Mouse (Mus musculus) limb, embryonic 12.5 days (tissue): Measurements from ENCODE around the gene Trappc1. TPM values are rescaled to one million over a fixed set of nuclear protein-coding genes. Genes with fewer than 3 reads are reported as not detected.

Source experiments
- ATAC-seq: fragments of 200-750 bp; cut with Nextera tagmentation; 2 replicates; pipeline ENCODE4 v1.8.0; 2017; ENCODE audit warnings: low read depth, moderate TSS enrichment; ENCODE audit not compliant: insufficient number of reproducible peaks, insufficient read depth, low FRiP score, low TSS enrichment
- H3K27ac ChIP-seq: fragments of 300-500 bp; sonication (generic); 2 replicates; pipeline ENCODE4 v1.5.1; 2016; ENCODE audit warnings: mild to moderate bottlenecking, moderate library complexity
- H3K27me3 ChIP-seq: fragments of 300-500 bp; sonication (generic); 2 replicates; pipeline ENCODE4 v1.6.1; 2016; ENCODE audit warnings: mild to moderate bottlenecking, moderate library complexity
- H3K36me3 ChIP-seq: fragments of 300-500 bp; sonication (generic); 2 replicates; pipeline ENCODE4 v1.6.1; 2016; ENCODE audit warnings: mild to moderate bottlenecking, moderate library complexity
- H3K4me1 ChIP-seq: fragments of 300-500 bp; sonication (generic); replicated peaks from 2 replicates; pipeline ENCODE4 v1.6.1; 2016
- H3K4me2 ChIP-seq: fragments of 300-500 bp; sonication (generic); 2 replicates; pipeline ENCODE4 v1.6.1; 2016; ENCODE audit warnings: mild to moderate bottlenecking, moderate library complexity
- H3K4me3 ChIP-seq: fragments of 300-500 bp; sonication (generic); replicated peaks from 2 replicates; pipeline ENCODE4 v1.5.1; 2016; ENCODE audit warnings: mild to moderate bottlenecking
- H3K9ac ChIP-seq: fragments of 300-500 bp; sonication (generic); replicated peaks from 2 replicates; pipeline ENCODE4 v1.6.1; 2016; ENCODE audit warnings: mild to moderate bottlenecking, moderate library complexity
- H3K9me3 ChIP-seq: fragments of 300-500 bp; sonication (generic); 2 replicates; pipeline ENCODE4 v1.6.1; 2016; ENCODE audit warnings: mild to moderate bottlenecking, moderate library complexity
- WGBS: fragments of 180-500 bp; shearing (Covaris S2); methylation state at CpG from one replicate; pipeline ENCODE4 v1.1.7; 2016; 5-methylcytosine and 5-hydroxymethylcytosine counted together
- polyA plus RNA-seq: library from polyadenylated mRNA; unstranded; fragments of >200 nt; fragmentation: Nextera tagmentation; extraction: Ambion mirVana; gene quantifications from 2 replicates; pipeline ENCODE4 v1.2.1, GENCODE M21; 2016

Gene Trappc1
- polyA plus RNA-seq, 1 experiment from 2014 or later: 136 TPM

DNA sequence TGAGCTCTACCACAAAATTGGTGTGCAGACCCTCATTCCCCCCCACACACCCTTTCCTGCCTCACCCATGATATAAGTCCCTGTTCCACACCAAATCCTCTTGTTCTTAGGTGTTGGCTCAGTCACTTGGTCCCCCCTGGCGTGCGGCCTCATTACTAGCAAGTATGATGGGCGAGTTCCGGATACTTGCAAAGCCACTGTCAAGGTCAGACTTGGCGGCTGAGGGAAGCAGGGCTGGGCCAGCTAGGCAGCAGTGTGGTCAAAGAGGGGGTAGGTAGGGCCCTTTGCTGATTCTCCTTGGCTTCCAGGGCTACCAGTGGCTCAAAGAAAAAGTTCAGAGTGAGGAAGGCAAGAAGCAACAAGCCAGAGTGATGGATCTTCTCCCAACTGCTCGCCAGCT, 7.4 kb downstream of the Trappc1 start:
- Histone ChIP-seq H3K4me2 (peak overlapping the region; percentile 63; the same call in 1 of the 2 replicates), H3K36me3 (no peaks in the 10 kb centered on the region), H3K9ac (peak overlapping the region; percentile 13; the same call in 1 of the 2 replicates), H3K27me3 (peaks cover 32% of the 10 kb centered on the region), H3K4me3 (peak overlapping the region; percentile 43), H3K4me1 (peaks cover 33% of the 10 kb centered on the region), H3K27ac (no peak overlapping the region), H3K9me3 (no peaks in the 10 kb centered on the region)
- no peak for ATAC-seq
- WGBS: 88% methylated on average over 6 of the region's 6 CpGs

DNA sequence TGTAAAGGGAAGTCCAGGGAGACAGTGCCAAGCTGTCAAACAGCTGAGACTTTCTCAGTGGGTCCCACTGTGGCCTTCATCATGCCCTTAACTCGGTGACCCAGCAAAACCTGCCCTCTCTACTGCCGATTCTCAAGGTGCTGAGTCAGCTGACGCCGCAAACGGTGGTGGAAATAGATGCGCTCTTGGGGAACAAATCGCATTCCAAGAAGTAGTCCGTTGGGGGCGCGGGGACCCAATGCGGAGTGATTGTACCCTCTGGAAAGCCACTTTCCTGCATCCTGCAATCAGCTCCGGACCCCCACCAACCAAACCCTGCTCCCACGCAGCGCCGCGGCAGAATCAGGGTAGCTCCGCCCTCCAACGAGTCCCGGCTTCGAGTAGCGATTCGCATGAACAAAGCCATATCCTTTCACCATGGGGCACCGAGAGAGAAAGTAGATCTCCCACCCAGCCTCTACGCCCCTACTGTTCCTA, 8.2 kb downstream of the Trappc1 start:
- Histone ChIP-seq H3K27ac (peak overlapping the region; percentile 85), H3K9me3 (no peaks in the 10 kb centered on the region), H3K4me3 (peak overlapping the region; percentile 43), H3K4me2 (peak overlapping the region; percentile 63), H3K27me3 (peaks cover 24% of the 10 kb centered on the region), H3K4me1 (peaks cover 25% of the 10 kb centered on the region), H3K36me3 (no peaks in the 10 kb centered on the region), H3K9ac (peak overlapping the region; percentile 49)
- 1% methylated on average over 24 of the region's 24 CpGs for WGBS
- ATAC-seq: peak; percentile 63

GRCm38 (mm10) chr11:69332713-69333253, 9.0 kb downstream of the Trappc1 start:
- 0 out of 2 replicates have a peak overlapping the region, but pooled peaks have one; percentile 49 for H3K9ac ChIP-seq
- no peak overlapping the region for H3K4me3 ChIP-seq
- no peak for ATAC-seq
- H3K9me3 ChIP-seq: 0 out of 2 replicates have a peak, but pooled peaks cover 3% of the 10 kb centered on the region
- WGBS: 10% methylated on average over 8 of the region's 8 CpGs
- H3K36me3 ChIP-seq: no peaks in the 10 kb centered on the region
- peak overlapping the region; percentile 63; the same call in 1 of the 2 replicates for H3K4me2 ChIP-seq
- H3K27me3 ChIP-seq: peaks cover 16% of the 10 kb centered on the region
- peaks cover 21% of the 10 kb centered on the region for H3K4me1 ChIP-seq
- H3K27ac ChIP-seq: peak overlapping the region; percentile 85

DNA sequence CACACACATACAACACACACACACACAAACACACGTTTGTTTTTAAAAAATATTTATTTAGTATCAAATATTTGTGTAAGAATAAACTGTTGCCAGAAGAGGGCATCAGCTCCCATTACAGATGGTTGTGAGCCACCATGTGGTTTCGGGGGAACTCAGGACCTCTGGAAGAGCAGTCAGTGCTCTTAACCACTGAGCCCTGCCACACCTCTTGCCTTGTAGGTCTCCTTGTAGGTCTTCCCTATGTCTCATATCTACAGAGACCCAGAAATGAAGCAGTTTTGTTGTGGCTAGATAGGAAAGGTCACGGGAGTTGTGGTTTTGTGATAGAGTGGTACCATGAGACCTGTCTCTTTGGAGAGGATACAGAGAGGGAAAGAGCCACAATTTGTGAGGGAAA, 10.1 kb downstream of the Trappc1 start:
- Histone ChIP-seq H3K27ac (no peak overlapping the region), H3K9me3 (0 out of 2 replicates have a peak, but pooled peaks cover 3% of the 10 kb centered on the region), H3K4me1 (peaks cover 21% of the 10 kb centered on the region), H3K4me3 (no peak overlapping the region), H3K36me3 (no peaks in the 10 kb centered on the region), H3K4me2 (no peak overlapping the region), H3K9ac (no peak overlapping the region), H3K27me3 (peaks cover 9% of the 10 kb centered on the region; the same call in 1 of the 2 replicates)
- no peak for ATAC-seq
- WGBS: 69% methylated on average over 3 of the region's 3 CpGs

DNA sequence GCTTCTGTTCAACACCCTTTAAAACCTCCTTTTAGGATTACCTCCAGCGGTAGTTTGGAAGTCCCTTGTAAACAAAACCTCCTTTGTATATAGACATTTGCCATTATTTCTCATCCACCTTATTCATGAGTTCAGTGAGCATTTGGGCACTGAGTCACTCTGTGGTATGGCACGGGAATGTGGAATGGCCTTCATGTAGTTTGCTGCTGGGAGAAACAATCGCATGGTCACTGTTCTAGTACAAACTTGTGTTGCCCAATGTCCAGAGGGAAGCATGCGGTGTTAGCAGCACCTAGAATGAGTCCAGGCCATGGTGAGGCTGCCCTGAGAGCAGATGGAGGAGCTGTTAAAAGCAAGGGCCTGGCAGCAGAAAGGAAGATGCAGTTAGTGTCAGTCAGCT, 11.0 kb downstream of the Trappc1 start:
- ATAC-seq: no peak
- H3K4me1 ChIP-seq: peaks cover 23% of the 10 kb centered on the region
- H3K27me3 ChIP-seq: peaks cover 10% of the 10 kb centered on the region; the same call in 1 of the 2 replicates
- H3K4me2 ChIP-seq: no peak overlapping the region
- no peak overlapping the region for H3K9ac ChIP-seq
- H3K4me3 ChIP-seq: no peak overlapping the region
- no peaks in the 10 kb centered on the region for H3K36me3 ChIP-seq
- no peak overlapping the region for H3K27ac ChIP-seq
- H3K9me3 ChIP-seq: 0 out of 2 replicates have a peak, but pooled peaks cover 3% of the 10 kb centered on the region
- 59% methylated on average over 4 of the region's 4 CpGs for WGBS

GRCm38 (mm10) chr11:69340161-69341131, 16.7 kb downstream of the Trappc1 start, which contains the start of gene Rnf227:
Rnf227 (plus strand) TSS chr11:69340461.
- H3K9me3 ChIP-seq: 0 out of 2 replicates have a peak, but pooled peaks cover 3% of the 10 kb centered on the region
- H3K4me2 ChIP-seq: peak within 1 kb of the TSS; percentile 76
- peak within 1 kb of the TSS; percentile 73 for H3K9ac ChIP-seq
- ATAC-seq: peak; percentile 82
- H3K4me1 ChIP-seq: peaks cover 15% of the 10 kb centered on the region
- H3K36me3 ChIP-seq: peaks cover 30% of the 10 kb centered on the region
- 0 out of 2 replicates have a peak, but pooled peaks cover 8% of the 10 kb centered on the region for H3K27me3 ChIP-seq
- peak within 1 kb of the TSS; percentile 57 for H3K4me3 ChIP-seq
- H3K27ac ChIP-seq: peak within 1 kb of the TSS; percentile 86
- 2% methylated on average over 99 of the region's 99 CpGs for WGBS

- Histone ChIP-seq H3K9ac (no peak overlapping the region), H3K27ac (no peak overlapping the region), H3K36me3 (peaks cover 89% of the 10 kb centered on the region), H3K4me3 (no peak overlapping the region), H3K4me1 (peaks cover 2% of the 10 kb centered on the region), H3K27me3 (no peaks in the 10 kb centered on the region), H3K9me3 (no peaks in the 10 kb centered on the region), H3K4me2 (no peak overlapping the region)
- 86% methylated on average over 25 of the region's 26 CpGs for WGBS
- no peak for ATAC-seq
Observed at GRCm38 (mm10) chr11:69346441-69346840, 22.7 kb downstream of the Trappc1 start.

GRCm38 (mm10) chr11:69356544-69356943, 32.8 kb downstream of the Trappc1 start:
- H3K4me1 ChIP-seq: no peaks in the 10 kb centered on the region
- H3K9ac ChIP-seq: no peak overlapping the region
- H3K27ac ChIP-seq: no peak overlapping the region
- no peaks in the 10 kb centered on the region for H3K27me3 ChIP-seq
- H3K9me3 ChIP-seq: no peaks in the 10 kb centered on the region
- WGBS: 84% methylated on average over 5 of the region's 5 CpGs
- H3K4me2 ChIP-seq: no peak overlapping the region
- H3K4me3 ChIP-seq: no peak overlapping the region
- H3K36me3 ChIP-seq: peaks cover 100% of the 10 kb centered on the region
- no peak for ATAC-seq

DNA sequence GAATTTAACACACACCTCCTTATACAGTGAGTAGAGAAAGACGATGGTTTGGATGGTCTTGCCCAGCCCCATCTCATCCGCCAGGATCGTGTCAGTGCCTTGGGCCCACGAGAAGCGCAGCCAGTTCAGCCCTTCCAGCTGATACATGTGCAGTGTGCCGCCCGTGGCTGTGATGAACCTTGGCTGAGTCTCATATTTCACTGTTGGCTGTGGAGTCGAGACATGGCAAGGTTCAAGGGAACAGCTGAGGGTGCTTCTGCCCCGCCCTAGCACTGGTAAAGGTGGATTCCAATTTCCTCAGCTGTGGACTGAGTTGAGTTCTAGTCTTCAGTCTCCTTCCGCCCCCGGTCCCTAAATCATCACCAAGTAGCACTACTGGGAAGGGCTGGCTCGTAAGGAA, 33.9 kb downstream of the Trappc1 start:
- peaks cover 2% of the 10 kb centered on the region; the same call in 1 of the 2 replicates for H3K4me1 ChIP-seq
- peaks cover 100% of the 10 kb centered on the region for H3K36me3 ChIP-seq
- no peaks in the 10 kb centered on the region for H3K9me3 ChIP-seq
- H3K4me3 ChIP-seq: no peak overlapping the region
- no peak overlapping the region for H3K4me2 ChIP-seq
- no peak for ATAC-seq
- H3K27me3 ChIP-seq: no peaks in the 10 kb centered on the region
- WGBS: 83% methylated on average over 12 of the region's 12 CpGs
- H3K9ac ChIP-seq: no peak overlapping the region
- no peak overlapping the region for H3K27ac ChIP-seq

DNA sequence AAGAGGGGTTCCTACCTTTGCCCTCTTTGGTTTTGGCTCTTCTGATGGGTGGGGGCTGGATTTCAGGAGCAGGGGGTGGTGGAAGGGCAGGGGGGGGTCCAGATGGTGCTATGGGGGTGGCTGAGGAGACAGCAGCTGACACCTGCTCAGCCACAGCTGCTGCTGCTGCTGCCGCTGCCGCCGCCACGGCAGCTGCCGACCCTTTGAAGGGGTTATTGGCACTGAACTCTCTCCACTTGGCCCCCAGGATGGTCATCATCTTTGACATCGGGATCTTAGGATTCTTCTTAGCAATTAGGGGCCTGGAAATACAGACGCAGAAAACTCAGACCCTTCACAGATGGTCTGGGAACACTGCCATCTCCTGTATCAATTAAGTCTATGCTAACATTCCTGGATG, 38.2 kb downstream of the Trappc1 start:
- Histone ChIP-seq H3K4me1 (peaks cover 29% of the 10 kb centered on the region), H3K9me3 (no peaks in the 10 kb centered on the region), H3K4me2 (no peak overlapping the region), H3K4me3 (no peak overlapping the region), H3K27me3 (no peaks in the 10 kb centered on the region), H3K9ac (no peak overlapping the region), H3K36me3 (peaks cover 75% of the 10 kb centered on the region), H3K27ac (no peak overlapping the region)
- ATAC-seq: no peak
- 55% methylated on average over 7 of the region's 7 CpGs for WGBS

GRCm38 (mm10) chr11:69362479-69362878, 38.7 kb downstream of the Trappc1 start:
- no peaks in the 10 kb centered on the region for H3K9me3 ChIP-seq

More at GRCm38 (mm10) chr11:69362479-69362878, 38.7 kb downstream of the Trappc1 start:
- Histone ChIP-seq H3K4me3 (no peak overlapping the region), H3K27me3 (no peaks in the 10 kb centered on the region), H3K4me2 (no peak overlapping the region), H3K4me1 (peaks cover 29% of the 10 kb centered on the region), H3K9ac (no peak overlapping the region), H3K27ac (peak overlapping the region; percentile 31; the same call in 1 of the 2 replicates), H3K36me3 (peaks cover 70% of the 10 kb centered on the region)
- 42% methylated on average over 2 of the region's 2 CpGs for WGBS
- ATAC-seq: no peak
